Mouse (Mus musculus) hematopoietic stem cell, adult 5-6 weeks (primary cell): Measurements from ENCODE around the gene B9d1. TPM values are rescaled to one million over a fixed set of nuclear protein-coding genes. Genes with fewer than 3 reads are reported as not detected.

ENCODE experiments used
- total RNA-seq: library from RNA; stranded (forward); fragments of 172-1452, 232-1000 nt; gene quantifications from 2 replicates; pipeline ENCODE4 v1.2.3, GENCODE M21; 2017

The B9d1 gene
- total RNA-seq, 1 experiment from 2014 or later, result 4.4 TPM

Other genes starting within 250 kb of the B9d1 start
- gene Aldh3a2, start 237.7 kb upstream of the B9d1 start, total RNA-seq, result 34.1 and 42.3 TPM in 2 replicates
- gene Slc47a2, start 162.3 kb upstream of the B9d1 start, total RNA-seq, result not detected in 2 replicates
- gene Slc47a1, start 126.8 kb upstream of the B9d1 start, total RNA-seq, result not detected in 2 replicates
- gene Rnf112, start 51.0 kb upstream of the B9d1 start, total RNA-seq, result not detected in 2 replicates
- gene Mfap4, start 19.7 kb upstream of the B9d1 start, total RNA-seq, result not detected in 2 replicates
- 4.2 TPM in 2 replicates for gene Mapk7, start 10.7 kb upstream of the B9d1 start, total RNA-seq
- 1.7 TPM in 1 of 2 replicates, not detected in the other for gene Epn2, start 74.5 kb downstream of the B9d1 start, total RNA-seq
- 0.10 and 1.2 TPM in 2 replicates for gene Grap, start 148.1 kb downstream of the B9d1 start, total RNA-seq
- gene Fam83g, start 178.9 kb downstream of the B9d1 start, total RNA-seq, result 0.30 TPM in 1 of 2 replicates, not detected in the other
- gene Slc5a10, start 215.7 kb downstream of the B9d1 start, total RNA-seq, result not detected in 2 replicates